Mouse (Mus musculus) lung, adult 2 months (tissue): Measurements from ENCODE around the gene Myocd. TPM values are rescaled to one million over a fixed set of nuclear protein-coding genes. Genes with fewer than 3 reads are reported as not detected.

Experiments used
- DNase-seq: peaks from one replicate; pipeline ENCODE4 v3.0.0; 2022
- H3K4me1 ChIP-seq: fragments of 200-500 bp; 2 replicates; pipeline ENCODE4 v1.6.1; 2011; ENCODE audit warnings: low read length; ENCODE audit not compliant: control insufficient read depth, insufficient read depth
- H3K4me3 ChIP-seq: fragments of 200-500 bp; replicated peaks from 2 replicates; pipeline ENCODE3; 2011; ENCODE audit warnings: low read depth, mild to moderate bottlenecking, control low read depth, low read length; ENCODE audit errors: extremely low read depth
- CTCF ChIP-seq: fragments of 200-500 bp; IDR thresholded peaks from 2 replicates; pipeline ENCODE4 v1.5.1; 2011; ENCODE audit warnings: mild to moderate bottlenecking, low read length, control low read depth; ENCODE audit not compliant: insufficient read depth
- POLR2A ChIP-seq: fragments of 200-500 bp; IDR thresholded peaks from 2 replicates; pipeline ENCODE4 v1.6.1; 2011; ENCODE audit warnings: low read depth, mild to moderate bottlenecking, control low read depth, low read length, borderline replicate concordance; ENCODE audit errors: extremely low read depth
- WGBS: fragments of 180-500 bp; shearing (Covaris S2); methylation state at CpG from one replicate; pipeline ENCODE4 v1.1.7; 2018; 5-methylcytosine and 5-hydroxymethylcytosine counted together
- polyA plus RNA-seq: library from polyadenylated mRNA; depleted of rRNA; stranded (reverse); fragments of >200 nt; gene quantifications from 2 replicates; pipeline ENCODE4 v1.2.3, GENCODE M21; 2012

Gene Myocd
- polyA plus RNA-seq, 1 experiment: 2.7 TPM

- 2% methylated on average over 3 of the region's 3 CpGs for WGBS
- H3K4me1 ChIP-seq: no peaks in the 10 kb centered on the region
- DNase-seq: peak; percentile 71
- H3K4me3 ChIP-seq: no peak overlapping the region
- TF ChIP-seq POLR2A: no peak
- TF ChIP-seq CTCF: peak; percentile 73
Observed at GRCm38 (mm10) chr11:65197280-65197679, 72.5 kb downstream of the Myocd start.

DNA sequence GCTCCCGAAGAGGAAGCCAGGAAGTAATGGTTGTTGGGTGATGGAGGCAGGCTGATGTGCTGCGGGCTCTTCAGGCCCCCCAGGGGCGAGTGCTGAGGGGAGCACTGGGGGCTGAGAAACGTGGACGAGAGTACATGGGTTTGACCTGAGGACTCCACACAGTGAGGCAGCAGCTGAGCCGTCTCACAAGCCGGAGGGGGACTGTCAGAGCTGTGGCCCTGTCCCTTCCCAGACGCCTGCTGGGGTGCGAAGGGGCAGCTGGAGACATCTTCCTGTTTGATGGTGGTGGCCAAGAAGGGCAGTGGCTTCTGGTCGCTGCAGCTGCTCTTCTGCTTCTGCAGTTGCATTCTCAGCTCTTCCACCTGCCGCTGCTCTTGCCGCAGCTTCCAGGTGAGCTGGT lies 82.8 kb downstream of the Myocd start:
- no peak for DNase-seq
- H3K4me1 ChIP-seq: no peaks in the 10 kb centered on the region
- H3K4me3 ChIP-seq: no peak overlapping the region
- no peak for TF ChIP-seq CTCF
- 71% methylated on average over 12 of the region's 12 CpGs for WGBS

DNA sequence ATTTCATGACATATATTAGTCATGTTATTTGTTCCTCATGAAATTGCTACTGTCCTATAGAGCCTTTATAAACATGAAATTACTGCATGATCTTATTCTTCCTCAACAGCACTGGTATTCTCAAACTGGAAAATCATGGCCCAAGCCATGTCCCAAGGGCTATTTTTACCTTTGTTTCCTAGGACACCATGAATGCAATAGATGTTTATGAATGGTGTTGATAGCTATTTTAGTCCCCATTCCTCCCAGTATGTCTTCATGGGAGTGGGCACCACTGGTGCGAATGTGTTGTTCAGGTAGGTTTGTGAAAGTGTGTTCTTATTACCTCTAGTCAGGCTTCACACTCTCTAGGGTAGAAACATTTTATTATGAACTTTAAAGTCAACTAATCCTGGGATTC lies 84.7 kb downstream of the Myocd start:
- TF ChIP-seq CTCF: no peak
- TF ChIP-seq POLR2A: no peak
- 95% methylated on average over 1 of the region's 1 CpGs for WGBS
- DNase-seq: no peak
- Histone ChIP-seq H3K4me1 (no peaks in the 10 kb centered on the region), H3K4me3 (no peak overlapping the region)

GRCm38 (mm10) chr11:65170121-65170750 lies 99.6 kb downstream of the Myocd start:
- no peak for DNase-seq
- WGBS: 61% methylated on average over 4 of the region's 4 CpGs
- TF ChIP-seq CTCF: no peak
- no peak for TF ChIP-seq POLR2A
- H3K4me3 ChIP-seq: no peak overlapping the region
- peaks cover 5% of the 10 kb centered on the region; the same call in 1 of the 2 replicates for H3K4me1 ChIP-seq

DNA sequence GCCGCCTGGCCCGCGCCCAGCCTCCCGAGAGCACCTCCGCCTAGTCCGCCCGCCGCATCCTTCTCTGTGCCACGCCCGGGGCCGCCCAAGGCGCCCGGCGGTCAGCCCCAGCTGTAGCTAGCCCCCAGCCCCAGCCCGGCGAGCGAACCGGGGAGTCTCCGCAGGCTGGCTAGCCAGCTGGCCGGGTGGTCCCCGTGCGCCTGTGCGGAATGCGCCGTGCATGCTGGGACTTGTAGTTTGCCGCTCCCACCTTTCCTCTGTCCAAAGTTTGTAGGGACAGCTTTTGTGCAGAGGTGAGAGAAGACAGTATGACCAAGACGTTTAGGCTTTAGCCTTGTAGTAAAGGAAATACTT lies 107.0 kb downstream of the Myocd start, which contains the start of gene Arhgap44:
Arhgap44 (minus strand) TSS at position 195 of the 354 bp plus-strand sequence.
- peak; percentile 29; the same call in 1 of the 2 replicates for TF ChIP-seq POLR2A
- no peak for TF ChIP-seq CTCF
- H3K4me1 ChIP-seq: peaks cover 5% of the 10 kb centered on the region
- WGBS: under 1% methylated on average over 26 of the region's 27 CpGs
- DNase-seq: peak; percentile 70
- H3K4me3 ChIP-seq: peak within 1 kb of the TSS; percentile 64

- Histone ChIP-seq H3K4me3 (peak overlapping the region; percentile 64), H3K4me1 (peaks cover 5% of the 10 kb centered on the region)
- WGBS: 2% methylated on average over 49 of the region's 49 CpGs
- peak; percentile 52 for DNase-seq
- no peak for TF ChIP-seq CTCF
- no peak for TF ChIP-seq POLR2A
Observed at GRCm38 (mm10) chr11:65161881-65162766, 107.7 kb downstream of the Myocd start.

GRCm38 (mm10) chr11:65160991-65161880 lies 108.6 kb downstream of the Myocd start:
- DNase-seq: peak; percentile 59
- Histone ChIP-seq H3K4me1 (peaks cover 5% of the 10 kb centered on the region), H3K4me3 (peak overlapping the region; percentile 64)
- 45% methylated on average over 7 of the region's 7 CpGs for WGBS
- TF ChIP-seq POLR2A (no peak), CTCF (no peak)

GRCm38 (mm10) chr11:65159791-65160190 lies 110.0 kb downstream of the Myocd start, which contains the start of gene 1700086D15Rik:
1700086D15Rik (minus strand) TSS chr11:65159891.
- 84% methylated on average over 5 of the region's 5 CpGs for WGBS
- DNase-seq: no peak
- Histone ChIP-seq H3K4me1 (peaks cover 5% of the 10 kb centered on the region), H3K4me3 (no peak within 1 kb of the TSS)
- TF ChIP-seq CTCF (no peak), POLR2A (no peak)

DNA sequence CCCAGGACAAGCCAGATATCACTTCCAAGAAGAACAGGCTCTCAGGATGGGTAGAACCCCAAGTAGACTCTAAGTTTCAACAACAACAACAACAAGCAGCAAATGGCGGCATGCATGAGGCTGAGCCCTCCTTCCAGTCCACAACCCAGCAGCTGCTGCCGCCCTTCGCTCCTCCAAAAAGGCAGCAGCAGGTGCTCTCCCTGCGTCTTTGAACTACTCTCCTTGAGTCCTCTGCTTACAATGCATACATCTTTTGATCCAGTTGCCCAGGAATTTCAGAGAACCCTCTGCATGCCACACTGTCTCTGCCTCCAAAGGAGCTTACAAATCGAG lies 111.2 kb downstream of the Myocd start:
- WGBS: 92% methylated on average over 5 of the region's 5 CpGs
- Histone ChIP-seq H3K4me1 (peaks cover 5% of the 10 kb centered on the region), H3K4me3 (no peak overlapping the region)
- TF ChIP-seq POLR2A: no peak
- TF ChIP-seq CTCF: no peak
- no peak for DNase-seq
